Mouse (Mus musculus): ENCODE results near the gene Med13l.
"Not testable (repeated sequence)": the region's sequence is repeated elsewhere in the genome, so short reads cannot be mapped to it uniquely, and the experiment has no call there.

Med13l gene

DNA sequence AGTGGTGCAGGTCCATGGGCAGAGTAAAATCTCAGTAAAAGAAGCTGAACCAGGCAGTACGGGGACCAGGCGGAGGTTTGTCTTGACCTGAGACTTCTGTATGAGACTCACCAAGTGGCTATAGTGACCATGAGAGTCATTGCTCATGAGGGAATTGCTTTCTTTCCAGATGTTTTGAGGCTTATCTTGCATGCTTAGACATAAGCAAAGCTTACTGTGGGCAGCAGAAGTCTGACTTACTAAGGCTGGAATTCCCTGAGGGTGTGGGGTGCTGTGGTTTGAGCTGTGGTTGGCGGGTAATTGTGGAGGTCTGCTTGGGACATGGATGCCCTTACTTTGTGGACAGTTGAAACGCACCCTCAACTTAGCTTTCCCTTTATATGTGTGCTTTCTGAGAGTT, 67.7 kb downstream of the Med13l start:
- no peak for DNase-seq (ENCODE audit: low spot score in 2 of 2)

DNA sequence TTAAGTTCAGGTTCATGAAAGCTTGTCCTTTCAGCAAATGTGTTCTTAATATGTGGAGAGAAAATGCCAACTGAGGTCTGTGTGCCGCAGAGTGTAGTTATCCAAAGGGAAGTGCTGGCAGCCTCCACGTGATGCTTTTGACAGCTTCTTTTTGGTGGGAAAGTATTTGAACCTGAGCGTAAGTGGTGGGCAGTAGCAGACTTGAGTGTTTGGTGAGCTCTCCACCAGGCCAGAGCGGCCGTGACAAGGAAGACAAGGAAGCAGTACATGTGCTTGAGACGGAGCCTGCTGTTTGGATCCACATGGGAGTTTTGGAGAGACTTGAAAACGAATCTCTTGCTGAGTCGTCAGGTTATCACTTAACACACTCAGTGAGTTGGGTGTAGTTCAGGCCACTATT, 71.9 kb downstream of the Med13l start:
- DNase-seq (ENCODE audit: low spot score in 2 of 2): no peak

DNA sequence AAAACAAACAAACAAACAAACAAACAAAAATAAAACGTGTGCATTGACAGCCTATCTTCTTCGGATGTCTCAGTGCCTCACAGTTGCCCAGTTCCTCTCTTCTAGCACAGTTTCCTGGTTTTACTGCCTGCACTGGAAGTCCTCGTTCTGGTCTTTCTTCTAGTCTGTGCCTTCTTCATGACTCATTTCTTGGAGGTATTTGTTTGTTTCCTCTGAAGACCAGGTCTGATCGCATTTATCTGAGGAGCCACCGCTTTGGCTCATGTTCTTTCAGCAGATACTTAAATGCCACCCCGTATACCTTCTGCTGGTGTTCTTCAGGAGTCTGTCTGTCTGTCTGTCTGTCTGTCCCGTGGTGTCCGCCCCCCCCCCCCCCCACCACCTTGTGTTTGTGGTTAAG, 72.6 kb downstream of the Med13l start:
- no peak for DNase-seq (ENCODE audit: low spot score in 2 of 2)

DNA sequence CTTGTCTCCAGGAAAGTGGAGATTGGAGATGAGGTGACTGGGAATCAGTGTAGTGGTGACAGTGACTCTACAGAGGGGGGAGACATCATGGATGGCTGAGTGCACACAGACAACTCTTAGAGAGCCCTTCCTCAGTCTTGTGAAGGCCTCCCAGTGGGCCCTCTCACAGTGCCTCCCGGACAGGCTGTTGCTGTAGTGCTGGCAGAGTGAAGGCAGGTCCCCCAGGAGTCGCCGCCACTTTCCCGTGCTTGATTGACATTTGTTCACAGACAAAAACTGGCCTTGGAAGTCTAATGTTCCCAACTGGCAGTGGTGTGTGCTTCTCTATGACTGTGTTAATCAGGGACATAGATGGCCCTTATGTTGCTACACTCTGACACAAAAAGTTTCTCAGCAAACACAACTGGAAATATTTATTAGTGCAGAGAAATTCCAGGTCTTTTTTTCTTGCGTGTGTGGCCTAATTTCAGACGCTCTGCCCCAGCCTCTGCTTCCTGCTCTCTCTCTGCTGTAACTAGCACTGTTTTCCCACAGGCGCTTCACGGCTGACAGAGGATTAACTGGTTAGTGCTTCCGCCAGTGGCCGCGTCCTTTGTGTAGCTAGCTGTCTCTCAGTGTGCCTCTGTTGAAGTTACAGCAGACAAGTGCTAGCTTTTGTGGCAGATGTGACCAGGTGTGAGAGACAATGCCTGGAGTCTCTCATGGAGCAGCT, 75.2 kb downstream of the Med13l start:
- DNase-seq (ENCODE audit: low spot score in 2 of 2): no peak

DNA sequence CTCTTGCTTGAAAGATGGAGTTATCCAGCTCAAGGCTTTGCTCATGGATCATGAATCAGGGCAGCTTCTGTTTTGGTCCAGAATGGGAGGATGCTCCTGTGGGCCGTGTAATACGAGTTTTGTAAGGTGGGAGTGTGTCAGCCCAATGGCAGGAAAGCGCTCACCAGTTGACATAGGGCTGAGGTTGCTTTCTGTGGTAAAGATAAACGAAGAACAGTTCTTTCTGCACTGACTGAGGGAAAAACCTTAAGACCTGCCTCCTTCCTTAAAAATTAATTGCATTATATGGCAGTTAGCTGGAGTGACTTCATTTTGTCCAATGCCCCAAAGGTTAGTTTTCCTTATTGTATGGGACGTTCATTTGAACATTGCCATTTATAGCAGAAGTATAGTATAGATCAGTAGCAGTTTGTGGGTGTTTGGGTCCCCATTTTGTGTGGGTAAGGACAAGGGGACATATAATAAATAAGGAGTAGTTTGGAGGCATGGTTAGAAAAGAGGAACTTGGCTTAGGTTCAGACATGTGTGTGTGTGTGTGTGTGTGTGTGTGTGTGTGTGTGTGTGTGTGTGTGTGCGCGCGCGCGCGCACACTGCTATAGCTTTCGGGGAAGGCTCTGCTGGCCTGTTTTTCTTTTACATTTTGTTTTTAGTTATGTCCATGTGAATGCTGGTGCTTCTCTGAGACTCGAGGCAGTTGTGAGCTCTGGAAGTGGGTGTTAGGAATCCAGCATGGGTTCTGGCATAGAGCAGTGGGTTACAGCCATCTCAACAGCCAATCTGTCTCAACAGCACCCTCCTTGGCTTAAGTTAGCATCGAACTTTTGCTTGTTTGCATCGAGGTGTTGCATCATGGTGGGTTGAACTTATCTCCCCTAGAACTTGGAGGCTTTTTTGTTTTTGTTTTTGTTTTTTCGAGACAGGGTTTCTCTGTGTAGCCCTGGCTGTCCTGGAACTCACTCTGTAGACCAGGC, 76.2 kb downstream of the Med13l start:
- DNase-seq (ENCODE audit: low spot score in 2 of 2): no peak

DNA sequence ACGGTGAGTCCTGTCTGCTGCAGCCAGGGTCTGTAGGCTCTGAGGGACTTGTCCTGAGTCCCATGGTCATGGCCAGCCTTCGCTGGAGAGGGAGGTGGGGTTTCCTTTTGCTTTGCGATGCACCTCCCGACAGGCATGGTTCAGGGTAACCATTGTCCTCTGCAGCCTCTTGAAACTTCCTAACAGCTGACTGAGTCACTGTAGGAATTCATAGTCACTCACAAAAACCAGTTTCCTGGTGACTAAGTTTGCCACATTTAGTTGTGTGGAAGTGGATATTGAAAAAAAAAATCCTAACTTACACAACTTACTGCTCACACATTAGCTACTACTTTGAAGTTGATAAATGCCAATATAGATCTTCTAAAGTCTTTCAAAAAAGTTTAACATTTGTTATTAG, 77.5 kb downstream of the Med13l start:
- no peak for DNase-seq (ENCODE audit: low spot score in 2 of 2)

DNA sequence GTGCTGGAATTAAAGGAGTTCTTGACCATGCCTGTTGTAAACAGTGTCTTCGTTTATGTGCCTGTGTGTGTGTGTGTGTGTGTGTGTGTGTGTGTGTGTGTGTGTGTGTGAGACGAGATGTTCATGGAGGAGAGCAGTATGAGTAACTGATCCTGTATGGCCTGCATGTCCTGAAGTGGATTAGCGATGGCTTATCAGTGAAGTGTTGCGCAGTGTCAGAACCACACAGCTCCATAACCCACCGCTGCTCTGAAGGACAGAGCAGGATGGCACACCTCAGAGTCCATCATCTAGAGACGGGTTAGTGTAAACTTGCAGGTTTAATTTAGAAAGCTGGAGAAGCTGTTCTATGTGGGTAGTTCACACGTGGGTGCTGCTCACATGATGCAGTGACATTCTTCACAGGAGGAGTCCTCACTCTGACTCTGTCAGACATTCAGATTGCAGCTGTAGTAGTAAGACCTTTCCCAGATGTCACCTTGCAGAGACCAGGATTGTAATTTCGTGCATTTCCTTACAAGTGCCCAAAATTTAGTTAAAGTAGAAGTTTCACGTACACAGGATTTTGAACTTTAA, 78.1 kb downstream of the Med13l start:
- DNase-seq (ENCODE audit: low spot score in 2 of 2): no peak

DNA sequence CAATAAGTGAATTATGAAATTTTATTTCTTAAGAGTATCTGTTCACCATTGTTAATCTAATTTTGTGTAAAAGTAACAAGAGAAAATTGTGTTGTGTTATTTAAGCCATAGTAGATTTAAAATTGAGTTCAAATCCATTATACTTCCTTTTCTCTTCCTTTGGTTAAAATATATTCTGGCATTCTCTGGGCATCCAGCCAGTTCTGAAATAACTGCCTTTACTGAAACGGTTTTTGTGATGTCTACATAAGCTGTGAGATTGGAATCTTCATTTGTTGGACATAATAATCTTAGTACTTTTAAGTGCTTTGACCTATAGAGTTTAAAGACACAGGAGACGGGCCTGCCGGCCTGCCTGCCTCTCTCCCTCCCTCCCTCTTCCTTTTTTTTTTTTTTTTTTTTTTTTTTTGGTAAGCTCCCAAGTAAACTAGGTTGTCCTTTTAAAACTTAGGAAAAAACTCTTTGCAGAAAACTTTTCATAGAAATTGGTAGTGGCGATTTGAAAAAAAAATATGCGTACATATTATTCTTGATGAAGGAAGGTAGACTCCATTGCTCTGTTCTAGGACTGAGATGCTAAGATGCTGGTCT, 78.7 kb downstream of the Med13l start:
- DNase-seq (ENCODE audit: low spot score in 2 of 2): no peak

DNA sequence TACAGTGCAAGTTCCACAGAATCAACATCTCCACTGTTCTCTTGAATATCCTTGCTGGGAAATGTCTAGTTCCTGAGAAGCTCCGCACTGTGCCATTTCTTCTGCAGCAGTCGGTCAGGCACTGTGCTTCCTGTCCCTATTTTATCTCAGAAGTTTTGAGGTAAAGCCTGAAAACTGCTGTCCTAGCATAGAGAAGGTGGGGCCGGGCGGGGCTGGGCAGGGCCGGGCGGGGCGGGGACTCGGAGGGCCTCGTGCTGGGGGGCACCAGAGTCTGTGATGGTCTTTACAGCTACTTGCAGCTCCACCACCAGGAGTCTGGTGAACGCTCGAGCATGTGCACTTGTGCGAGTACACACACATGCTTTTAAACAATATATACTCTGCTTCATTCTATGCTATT, 83.6 kb downstream of the Med13l start:
- DNase-seq (ENCODE audit: low spot score in 2 of 2): no peak

DNA sequence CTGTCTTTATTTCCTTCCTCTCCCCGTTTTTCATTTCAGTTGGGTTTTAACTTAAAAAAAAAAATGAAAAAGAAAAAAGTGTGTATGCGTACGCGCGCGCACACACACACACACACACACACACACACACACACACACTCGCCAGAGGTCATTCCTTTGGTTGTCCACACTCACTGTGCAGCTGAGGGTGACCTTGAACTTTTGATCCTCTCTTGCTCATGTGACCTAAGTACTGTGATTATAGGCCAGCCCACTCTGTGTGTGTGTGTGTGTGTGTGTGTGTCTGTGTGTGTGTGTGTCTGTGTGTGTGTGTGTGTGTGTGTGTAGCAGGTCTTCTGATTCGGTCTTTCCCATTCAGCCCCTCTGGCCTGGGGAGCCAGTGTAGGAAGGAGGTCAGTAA, 84.0 kb downstream of the Med13l start:
- no peak for DNase-seq (ENCODE audit: low spot score in 2 of 2)

DNA sequence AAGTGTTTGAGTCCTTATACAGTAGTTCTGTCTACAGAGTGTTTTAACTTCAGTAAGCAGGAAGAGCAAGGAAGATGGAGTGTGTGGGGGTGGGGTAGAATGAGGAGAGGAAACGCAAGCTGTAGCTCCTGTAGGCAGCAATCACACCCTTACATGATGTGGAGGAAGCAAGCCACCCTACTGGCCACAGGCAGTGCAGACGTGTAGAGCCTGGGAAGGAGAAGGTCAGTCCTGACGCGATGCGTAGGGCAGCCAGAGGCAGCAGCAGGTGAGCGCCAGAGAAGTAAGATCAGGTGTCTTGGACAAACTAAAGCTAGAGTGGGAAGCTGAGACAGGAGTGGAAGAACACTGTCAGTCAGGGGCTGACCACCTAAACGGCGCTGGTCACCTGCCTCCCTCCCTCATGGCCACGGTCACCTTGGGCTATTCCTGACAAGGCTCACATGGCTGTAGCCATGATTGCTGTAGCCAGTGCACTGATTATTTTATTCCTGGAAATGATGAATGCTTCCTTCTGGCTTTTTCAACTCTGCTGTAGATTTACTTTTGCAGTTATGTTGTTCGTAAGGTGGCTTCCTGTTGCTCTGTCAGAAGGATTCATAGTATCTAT, 84.8 kb downstream of the Med13l start:
- DNase-seq (ENCODE audit: low spot score in 2 of 2): no peak

DNA sequence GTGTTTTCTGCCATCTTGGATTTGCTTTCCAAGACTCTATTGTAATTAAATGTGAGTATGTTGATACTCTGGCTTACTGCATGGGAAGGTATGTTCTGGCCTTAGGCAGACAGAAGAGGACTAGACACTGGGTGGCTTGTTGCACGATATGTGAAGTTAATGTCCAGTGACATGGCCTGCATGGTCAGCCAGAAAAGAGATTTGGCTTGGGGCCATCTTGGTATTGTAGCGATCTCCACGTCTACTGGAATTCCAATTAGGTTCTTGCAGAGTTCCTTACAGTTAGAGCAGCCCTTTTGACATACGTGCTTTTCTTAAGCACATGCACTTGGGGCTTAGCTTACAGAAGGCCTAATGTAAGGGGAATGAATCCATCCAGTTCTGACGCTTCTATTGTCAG, 86.4 kb downstream of the Med13l start:
- no peak for DNase-seq (ENCODE audit: low spot score in 2 of 2)

DNA sequence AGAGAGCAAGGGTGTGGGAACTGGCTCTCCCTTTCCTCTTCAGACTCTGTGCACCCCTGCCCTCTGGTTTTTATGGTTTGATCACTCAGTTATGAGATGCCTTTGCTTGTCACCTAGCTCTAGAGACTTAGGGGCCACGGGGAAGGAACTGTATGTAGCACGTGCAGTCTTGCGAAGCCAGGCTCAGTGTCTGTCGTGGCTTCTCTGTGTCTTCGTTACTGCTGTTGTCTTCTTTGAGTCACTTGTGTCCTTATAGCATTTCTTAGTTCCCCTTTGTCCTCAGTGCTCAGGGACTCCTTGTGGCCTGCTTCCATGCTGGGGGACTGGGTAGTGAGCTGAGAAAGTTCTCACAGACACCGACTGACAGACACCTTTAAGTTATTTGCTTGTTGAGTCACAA, 86.9 kb downstream of the Med13l start:
- no peak for DNase-seq (ENCODE audit: low spot score in 2 of 2)

DNA sequence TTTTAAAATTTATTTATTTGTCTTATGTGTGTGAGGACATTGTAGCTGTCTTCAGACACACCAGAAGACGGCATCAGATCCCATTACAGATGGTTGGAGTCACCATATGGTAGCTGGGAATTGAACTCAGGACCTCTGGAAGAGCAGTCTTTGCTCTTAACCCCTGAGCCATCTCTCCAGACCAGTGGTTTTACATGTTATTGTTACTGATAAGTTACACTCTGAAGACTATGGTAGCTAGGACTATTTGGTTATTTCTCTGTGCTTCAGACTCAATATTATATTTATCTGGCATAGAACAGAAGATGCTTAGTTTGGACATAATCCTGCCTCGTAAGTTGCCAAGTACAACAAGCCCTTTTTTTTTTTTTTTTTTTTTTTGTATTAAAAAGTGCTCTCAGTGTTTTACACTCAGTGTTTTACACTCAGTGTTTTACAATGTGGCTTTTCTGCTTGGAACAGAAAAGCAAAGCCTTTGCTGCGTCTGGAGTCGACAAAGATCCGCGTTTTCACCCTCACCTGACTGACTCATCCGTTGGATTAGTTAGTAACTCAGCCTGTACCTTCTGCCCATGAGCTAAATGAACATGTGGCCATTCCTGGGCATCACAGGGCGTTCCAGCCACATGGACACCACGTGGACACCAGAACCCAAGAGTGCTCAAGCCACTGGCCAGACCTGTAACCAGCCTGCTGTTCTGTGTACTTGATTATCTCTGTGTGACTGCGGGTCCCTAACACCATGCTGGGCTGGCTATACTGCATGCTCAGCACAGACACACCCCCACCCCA, 88.9 kb downstream of the Med13l start:
- DNase-seq (ENCODE audit: low spot score in 2 of 2): no peak

DNA sequence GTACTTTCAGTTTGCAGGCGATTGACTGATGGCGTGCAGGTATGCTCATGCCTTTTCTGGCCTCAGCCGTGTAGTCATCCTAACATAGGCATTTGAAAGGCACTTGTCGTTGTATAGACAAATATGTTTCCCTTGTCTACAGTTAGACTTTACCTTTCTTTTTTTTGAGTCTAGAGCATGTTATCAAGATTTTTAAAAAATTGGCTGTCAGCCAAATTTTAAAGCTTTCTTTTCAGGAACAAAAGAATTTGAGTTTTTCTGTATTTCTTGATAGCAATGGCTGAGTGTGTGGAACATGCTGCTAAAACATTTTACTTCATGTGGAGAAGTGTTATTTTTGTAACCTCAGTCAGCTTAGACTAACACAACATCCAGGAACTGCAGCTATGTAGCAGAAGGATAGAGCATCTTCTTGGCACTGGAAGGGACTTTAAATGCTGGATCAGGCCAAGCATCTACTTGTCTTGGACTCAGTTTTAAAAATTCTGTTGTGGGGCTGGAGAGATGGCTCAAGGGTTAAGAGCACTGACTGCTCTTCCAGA, 89.6 kb downstream of the Med13l start:
- no peak for DNase-seq (ENCODE audit: low spot score in 2 of 2)

DNA sequence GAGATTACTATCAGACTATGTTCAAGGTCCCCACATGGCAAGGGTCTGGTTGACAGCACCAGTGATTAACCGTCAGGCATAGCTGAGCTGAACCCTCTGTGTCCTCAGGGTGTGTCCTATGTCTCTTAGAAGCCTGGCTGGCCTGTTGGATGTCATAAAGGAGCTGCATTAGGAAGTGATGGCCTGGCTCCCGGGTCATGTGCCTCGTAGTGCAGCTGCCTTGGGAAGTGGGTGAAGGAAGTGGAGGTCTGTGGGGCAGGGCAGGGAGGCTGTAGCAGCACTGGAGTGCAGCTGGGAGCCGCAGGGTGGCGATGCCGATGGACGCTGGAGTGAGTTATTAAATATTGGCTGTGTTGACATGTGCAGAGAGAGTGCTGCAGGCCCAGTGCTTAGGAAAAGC, 90.3 kb downstream of the Med13l start:
- DNase-seq (ENCODE audit: low spot score in 2 of 2): no peak

DNA sequence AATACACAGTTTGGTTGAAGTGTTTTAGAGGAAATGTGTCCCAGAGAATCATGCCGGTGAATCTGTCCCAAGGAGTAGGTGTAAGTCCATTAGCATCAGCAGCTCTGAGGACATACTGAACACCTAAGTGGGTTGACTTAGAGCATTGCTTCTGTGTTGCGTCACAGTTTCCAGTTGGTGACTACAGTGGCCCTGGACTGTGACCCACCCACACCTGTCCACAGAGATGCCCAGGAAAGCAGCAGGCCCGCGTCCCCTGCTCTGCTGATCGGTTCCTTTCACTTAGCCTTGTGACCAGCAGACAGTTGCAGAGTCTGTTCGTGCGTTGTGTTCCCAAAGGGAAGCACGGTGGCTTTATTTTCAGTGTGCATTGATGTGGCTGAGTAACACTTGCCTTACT, 92.1 kb downstream of the Med13l start:
- DNase-seq (ENCODE audit: low spot score in 2 of 2): no peak

DNA sequence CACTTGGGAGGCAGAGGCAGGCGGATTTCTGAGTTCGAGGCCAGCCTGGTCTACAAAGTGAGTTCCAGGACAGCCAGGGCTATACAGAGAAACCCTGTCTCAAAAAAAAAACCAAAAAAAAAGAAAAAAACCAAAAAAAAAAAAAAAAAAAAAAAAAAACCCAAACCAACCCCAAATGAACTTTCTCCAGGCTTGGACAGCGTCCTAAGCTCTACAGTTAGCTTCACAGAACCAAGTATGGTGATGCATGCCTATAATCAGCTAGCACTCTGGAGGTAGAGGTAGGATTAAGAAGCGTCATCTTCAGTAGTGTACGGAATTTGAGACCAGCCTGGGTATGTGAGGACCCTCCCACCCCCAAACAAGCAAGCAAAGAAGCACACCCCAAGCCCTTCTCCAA, 92.6 kb downstream of the Med13l start:
- DNase-seq (ENCODE audit: low spot score in 2 of 2): not testable (repeated sequence)

DNA sequence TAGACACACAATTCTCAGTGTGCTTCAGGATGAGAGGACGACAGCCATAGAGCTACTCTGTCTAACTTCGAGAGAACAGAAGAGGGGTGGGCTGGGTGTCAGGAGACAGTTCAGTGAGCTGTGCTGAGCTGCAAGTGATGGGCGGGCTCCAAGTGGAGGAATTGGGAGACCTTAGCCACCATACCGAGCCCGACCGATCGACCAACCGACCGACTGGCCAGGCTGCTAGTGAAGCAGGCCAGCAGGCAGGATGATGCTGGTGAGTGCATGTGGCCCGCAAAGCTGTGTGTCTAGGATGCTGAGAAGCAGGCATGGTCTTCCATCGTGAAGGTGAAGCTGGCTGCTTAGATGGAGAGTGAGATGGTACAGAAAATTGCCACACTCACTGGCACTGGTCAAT, 94.1 kb downstream of the Med13l start:
- DNase-seq (ENCODE audit: low spot score in 2 of 2): no peak

DNA sequence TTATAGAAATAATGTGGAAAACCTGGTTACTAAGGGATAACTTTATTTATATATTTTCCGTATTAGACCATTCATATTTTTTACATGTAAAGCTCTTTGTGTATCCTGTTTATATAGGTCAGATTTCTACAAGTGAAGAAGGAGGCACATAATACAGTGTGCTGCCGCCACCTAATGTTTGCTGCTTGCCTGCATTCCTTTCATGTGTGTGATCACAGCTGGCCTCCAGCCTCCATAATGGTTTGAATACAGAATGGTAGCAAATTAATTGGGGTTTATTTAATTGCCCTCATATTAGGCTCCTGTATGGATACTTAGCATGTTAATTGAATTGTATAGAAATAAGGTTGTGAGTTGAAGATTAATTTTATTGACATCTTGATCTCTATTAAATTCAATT, 94.5 kb downstream of the Med13l start:
- DNase-seq (ENCODE audit: low spot score in 2 of 2): no peak

DNA sequence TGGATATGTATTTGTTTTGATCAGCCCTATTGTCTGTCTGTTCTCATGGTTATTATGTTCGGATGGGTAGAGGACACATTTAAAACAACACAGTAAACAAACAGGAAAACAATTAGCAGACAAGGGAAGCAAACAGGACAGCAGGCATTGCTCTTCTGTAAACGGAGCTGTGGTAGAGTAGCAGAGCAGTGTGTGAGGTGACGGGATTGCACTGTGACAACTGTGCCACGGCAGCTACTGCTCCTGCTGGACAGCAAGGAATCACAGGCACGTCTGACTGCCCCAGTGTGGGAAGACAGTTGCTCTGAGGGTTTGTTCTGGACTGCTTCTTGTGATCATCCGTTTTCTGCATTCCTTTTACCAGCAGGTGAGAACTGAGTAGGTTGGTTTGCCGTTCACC, 94.9 kb downstream of the Med13l start:
- DNase-seq (ENCODE audit: low spot score in 2 of 2): no peak
